Mouse (Mus musculus): ENCODE results near the gene Hsd11b2. TPM values are rescaled to one million over a fixed set of nuclear protein-coding genes. Genes with fewer than 3 reads are reported as not detected.

Hsd11b2 gene
- polyA plus RNA-seq, 1 experiment from 2014 or later = 12.6 TPM

DNA sequence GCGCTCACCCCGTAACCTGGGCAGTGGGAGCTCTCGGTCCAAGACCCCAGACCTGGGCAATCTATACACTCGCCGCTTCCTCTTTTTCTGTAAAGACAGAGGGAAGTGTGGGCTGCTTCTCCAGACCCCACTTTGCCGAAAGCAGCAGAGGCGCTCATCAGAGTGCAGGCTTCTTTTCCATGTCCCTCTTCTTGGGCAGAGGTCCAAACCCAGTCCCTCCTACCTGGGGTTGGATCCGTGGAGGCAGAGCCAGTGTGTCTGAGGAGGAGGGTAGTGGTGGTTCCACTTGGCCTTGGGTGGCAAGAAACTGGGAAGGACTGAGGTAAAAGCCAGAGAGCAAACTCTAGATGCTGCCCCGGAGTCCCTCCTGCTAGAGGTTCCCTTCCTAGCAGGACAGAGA is 45.6 kb upstream of the Hsd11b2 start:
- Histone ChIP-seq H3K4me2 (ENCODE audit: low read depth, low read length) (no peak overlapping the region), H3K9ac (replicated peaks; ENCODE audit: low read length) (no peak overlapping the region), H3K27me3 (ENCODE audit: control insufficient read depth, insufficient read depth, low read length) (peaks cover 22% of the 10 kb centered on the region), H3K4me1 (ENCODE audit: control insufficient read depth, insufficient read depth, low read length) (peaks cover 11% of the 10 kb centered on the region), H3K9me3 (replicated peaks; ENCODE audit: control insufficient read depth, low read length) (no peaks in the 10 kb centered on the region), H3K36me3 (replicated peaks; ENCODE audit: control insufficient read depth, insufficient read depth, low read depth, low read length) (no peaks in the 10 kb centered on the region), H3K27ac (replicated peaks; ENCODE audit: low read depth, low read length) (no peak overlapping the region), H3K4me3 (ENCODE audit: low read depth, low read length) (no peak overlapping the region)
- DNase-seq (ENCODE audit: low spot score) = no peak
- no peak for ATAC-seq (replicated peaks; ENCODE audit: insufficient number of reproducible peaks, low FRiP score, low TSS enrichment, low read depth)
- WGBS = 41% methylated on average over 9 of the region's 9 CpGs

DNA sequence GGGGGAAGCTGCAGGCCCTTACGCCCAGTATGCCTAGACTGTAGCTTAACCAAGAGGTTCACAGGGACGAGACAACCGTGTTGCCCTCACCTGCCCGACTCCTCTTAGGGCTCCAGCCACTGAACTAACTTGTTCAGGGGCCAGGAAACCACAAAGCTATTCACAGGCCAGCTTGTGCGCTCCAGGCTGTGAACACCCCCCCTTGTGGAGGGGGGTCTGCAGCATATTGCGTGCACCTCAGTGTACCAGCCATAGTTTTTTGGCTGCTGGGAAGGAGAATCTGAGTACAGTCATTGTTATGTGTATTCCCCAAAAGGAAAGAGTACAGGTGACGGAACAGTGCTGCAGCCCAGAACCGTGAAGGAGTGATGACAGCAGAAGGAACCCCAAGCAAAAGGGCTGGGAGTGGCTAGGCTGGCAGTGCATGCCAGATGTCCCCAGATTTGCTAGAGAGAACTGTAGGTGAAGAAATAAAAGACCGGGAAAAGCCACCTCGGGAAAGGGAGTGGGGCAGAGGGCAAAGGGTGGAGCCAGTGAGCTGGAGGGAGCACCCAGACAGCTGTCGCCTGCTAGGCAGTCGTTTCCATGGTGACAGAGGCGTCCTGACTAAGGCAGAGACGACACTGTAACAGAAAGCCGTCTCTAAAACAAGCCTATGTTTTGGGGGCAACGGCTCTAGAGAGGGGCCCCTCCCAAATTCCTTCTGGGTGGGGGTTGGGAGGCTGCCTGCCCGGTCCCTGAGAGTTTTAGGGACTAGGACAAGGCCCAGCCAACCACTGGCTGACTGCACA is 44.5 kb upstream of the Hsd11b2 start:
- 25% methylated on average over 17 of the region's 17 CpGs for WGBS
- Histone ChIP-seq H3K4me1 (ENCODE audit: control insufficient read depth, insufficient read depth, low read length) (peaks cover 11% of the 10 kb centered on the region), H3K27me3 (ENCODE audit: control insufficient read depth, insufficient read depth, low read length) (peaks cover 22% of the 10 kb centered on the region), H3K27ac (replicated peaks; ENCODE audit: low read depth, low read length) (no peak overlapping the region), H3K9ac (replicated peaks; ENCODE audit: low read length) (no peak overlapping the region), H3K36me3 (replicated peaks; ENCODE audit: control insufficient read depth, insufficient read depth, low read depth, low read length) (no peaks in the 10 kb centered on the region), H3K9me3 (replicated peaks; ENCODE audit: control insufficient read depth, low read length) (no peaks in the 10 kb centered on the region), H3K4me2 (ENCODE audit: low read depth, low read length) (0 out of 2 replicates have a peak overlapping the region, but pooled peaks have one; percentile 10), H3K4me3 (ENCODE audit: low read depth, low read length) (no peak overlapping the region)
- DNase-seq (ENCODE audit: low spot score) (peak; percentile 69), ATAC-seq (replicated peaks; ENCODE audit: insufficient number of reproducible peaks, low FRiP score, low TSS enrichment, low read depth) (no peak)

DNA sequence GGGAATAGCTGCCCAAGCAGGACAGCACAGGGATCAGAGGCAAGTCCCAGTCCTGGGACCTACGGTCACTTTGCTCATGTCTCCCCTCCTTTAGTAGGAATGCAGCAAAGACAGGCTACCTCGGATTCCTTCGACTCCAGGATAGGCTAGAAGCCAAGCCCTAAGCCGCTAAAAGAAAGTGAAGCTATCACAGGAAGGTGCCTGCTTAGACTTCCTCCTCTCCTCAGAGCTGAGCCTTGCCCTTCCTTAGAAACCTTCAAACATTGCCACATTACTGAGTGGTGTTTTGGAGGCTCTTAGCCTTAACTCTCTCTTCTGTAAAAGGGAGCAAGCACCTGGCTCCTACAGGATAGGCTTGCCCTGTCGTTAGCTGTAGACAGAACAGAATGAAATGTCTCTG is 43.9 kb upstream of the Hsd11b2 start:
- WGBS = 48% methylated on average over 5 of the region's 5 CpGs
- Histone ChIP-seq H3K4me2 (ENCODE audit: low read depth, low read length) (0 out of 2 replicates have a peak overlapping the region, but pooled peaks have one; percentile 10), H3K36me3 (replicated peaks; ENCODE audit: control insufficient read depth, insufficient read depth, low read depth, low read length) (no peaks in the 10 kb centered on the region), H3K9ac (replicated peaks; ENCODE audit: low read length) (no peak overlapping the region), H3K4me1 (ENCODE audit: control insufficient read depth, insufficient read depth, low read length) (peaks cover 11% of the 10 kb centered on the region), H3K9me3 (replicated peaks; ENCODE audit: control insufficient read depth, low read length) (no peaks in the 10 kb centered on the region), H3K4me3 (ENCODE audit: low read depth, low read length) (no peak overlapping the region), H3K27me3 (ENCODE audit: control insufficient read depth, insufficient read depth, low read length) (peaks cover 22% of the 10 kb centered on the region), H3K27ac (replicated peaks; ENCODE audit: low read depth, low read length) (no peak overlapping the region)
- no peak for ATAC-seq (replicated peaks; ENCODE audit: insufficient number of reproducible peaks, low FRiP score, low TSS enrichment, low read depth)
- DNase-seq (ENCODE audit: low spot score) = no peak

DNA sequence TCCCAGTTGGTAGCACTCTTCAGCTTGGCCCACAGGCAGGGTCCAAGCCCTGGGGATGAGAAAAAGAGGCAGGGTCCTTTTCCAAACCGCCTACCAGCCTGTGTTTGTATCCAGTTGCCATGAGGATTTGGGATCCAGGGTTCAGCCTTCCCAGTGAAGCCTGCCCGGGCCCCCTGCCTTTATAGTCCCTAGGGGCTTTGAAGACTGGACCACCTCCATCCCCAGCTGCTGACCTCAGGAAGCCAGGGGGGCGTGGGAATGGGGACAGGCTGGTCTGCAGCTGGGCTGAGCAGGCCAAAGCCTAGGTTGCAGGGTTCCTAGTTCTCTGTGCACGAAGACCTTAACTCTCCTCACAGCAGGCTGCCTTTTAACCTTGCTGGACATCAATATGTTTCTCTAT is 43.3 kb upstream of the Hsd11b2 start:
- H3K4me3 ChIP-seq (ENCODE audit: low read depth, low read length) = no peak overlapping the region
- no peak for ATAC-seq (replicated peaks; ENCODE audit: insufficient number of reproducible peaks, low FRiP score, low TSS enrichment, low read depth)
- no peaks in the 10 kb centered on the region for H3K36me3 ChIP-seq (replicated peaks; ENCODE audit: control insufficient read depth, insufficient read depth, low read depth, low read length)
- peaks cover 22% of the 10 kb centered on the region for H3K27me3 ChIP-seq (ENCODE audit: control insufficient read depth, insufficient read depth, low read length)
- no peak overlapping the region for H3K4me2 ChIP-seq (ENCODE audit: low read depth, low read length)
- 57% methylated on average over 4 of the region's 4 CpGs for WGBS
- H3K4me1 ChIP-seq (ENCODE audit: control insufficient read depth, insufficient read depth, low read length) = peaks cover 11% of the 10 kb centered on the region
- H3K9me3 ChIP-seq (replicated peaks; ENCODE audit: control insufficient read depth, low read length) = no peaks in the 10 kb centered on the region
- H3K9ac ChIP-seq (replicated peaks; ENCODE audit: low read length) = no peak overlapping the region
- no peak for DNase-seq (ENCODE audit: low spot score)
- no peak overlapping the region for H3K27ac ChIP-seq (replicated peaks; ENCODE audit: low read depth, low read length)

DNA sequence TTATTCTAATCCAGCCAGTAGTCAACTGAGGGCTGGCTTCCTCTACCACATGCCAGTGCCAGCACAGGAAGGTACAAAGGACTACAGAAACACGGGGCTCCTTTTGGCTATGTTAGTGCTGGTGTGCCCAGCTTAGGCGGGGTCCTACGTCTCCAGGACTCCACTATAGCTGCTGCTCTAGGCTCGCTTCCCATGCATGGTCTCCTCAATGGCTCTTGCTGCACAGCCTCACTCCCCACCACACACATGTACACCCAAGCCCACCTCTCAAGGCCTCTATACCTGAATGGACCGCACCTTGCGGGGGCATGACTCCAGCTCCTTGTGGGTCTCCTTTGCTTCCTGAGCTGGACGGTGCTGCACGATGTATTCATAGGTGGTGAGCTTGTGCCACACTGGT is 42.8 kb upstream of the Hsd11b2 start:
- WGBS = 93% methylated on average over 8 of the region's 8 CpGs
- H3K9ac ChIP-seq (replicated peaks; ENCODE audit: low read length) = no peak overlapping the region
- ATAC-seq (replicated peaks; ENCODE audit: insufficient number of reproducible peaks, low FRiP score, low TSS enrichment, low read depth) (no peak), DNase-seq (ENCODE audit: low spot score) (no peak)
- no peaks in the 10 kb centered on the region for H3K36me3 ChIP-seq (replicated peaks; ENCODE audit: control insufficient read depth, insufficient read depth, low read depth, low read length)
- H3K27me3 ChIP-seq (ENCODE audit: control insufficient read depth, insufficient read depth, low read length) = peaks cover 22% of the 10 kb centered on the region
- peaks cover 11% of the 10 kb centered on the region for H3K4me1 ChIP-seq (ENCODE audit: control insufficient read depth, insufficient read depth, low read length)
- H3K4me2 ChIP-seq (ENCODE audit: low read depth, low read length) = no peak overlapping the region
- H3K9me3 ChIP-seq (replicated peaks; ENCODE audit: control insufficient read depth, low read length) = no peaks in the 10 kb centered on the region
- no peak overlapping the region for H3K27ac ChIP-seq (replicated peaks; ENCODE audit: low read depth, low read length)
- no peak overlapping the region for H3K4me3 ChIP-seq (ENCODE audit: low read depth, low read length)

DNA sequence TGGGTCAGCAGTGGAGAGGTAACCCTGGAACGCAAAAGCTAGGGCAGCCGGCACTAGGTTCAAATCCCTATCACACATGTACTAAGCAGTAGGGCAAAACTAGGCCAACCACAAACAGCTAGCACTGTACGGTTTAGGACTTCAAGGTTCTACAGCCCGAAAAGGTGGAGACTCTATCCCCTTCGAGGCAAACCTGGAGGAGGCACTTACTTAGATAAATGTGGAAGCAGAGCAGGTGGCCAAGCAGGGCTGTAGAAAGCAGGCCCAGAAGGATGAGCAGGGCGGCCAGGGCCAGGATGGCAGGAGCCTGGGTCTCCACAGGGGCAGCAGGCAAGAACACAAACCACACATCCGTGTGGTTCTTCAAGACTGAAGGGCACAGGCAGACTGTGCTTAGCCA is 42.4 kb upstream of the Hsd11b2 start:
- Histone ChIP-seq H3K27ac (replicated peaks; ENCODE audit: low read depth, low read length) (no peak overlapping the region), H3K4me3 (ENCODE audit: low read depth, low read length) (no peak overlapping the region), H3K36me3 (replicated peaks; ENCODE audit: control insufficient read depth, insufficient read depth, low read depth, low read length) (no peaks in the 10 kb centered on the region), H3K27me3 (ENCODE audit: control insufficient read depth, insufficient read depth, low read length) (peaks cover 22% of the 10 kb centered on the region), H3K4me1 (ENCODE audit: control insufficient read depth, insufficient read depth, low read length) (peaks cover 11% of the 10 kb centered on the region), H3K9ac (replicated peaks; ENCODE audit: low read length) (no peak overlapping the region), H3K4me2 (ENCODE audit: low read depth, low read length) (no peak overlapping the region), H3K9me3 (replicated peaks; ENCODE audit: control insufficient read depth, low read length) (no peaks in the 10 kb centered on the region)
- 90% methylated on average over 7 of the region's 7 CpGs for WGBS
- DNase-seq (ENCODE audit: low spot score) (no peak), ATAC-seq (replicated peaks; ENCODE audit: insufficient number of reproducible peaks, low FRiP score, low TSS enrichment, low read depth) (no peak)

DNA sequence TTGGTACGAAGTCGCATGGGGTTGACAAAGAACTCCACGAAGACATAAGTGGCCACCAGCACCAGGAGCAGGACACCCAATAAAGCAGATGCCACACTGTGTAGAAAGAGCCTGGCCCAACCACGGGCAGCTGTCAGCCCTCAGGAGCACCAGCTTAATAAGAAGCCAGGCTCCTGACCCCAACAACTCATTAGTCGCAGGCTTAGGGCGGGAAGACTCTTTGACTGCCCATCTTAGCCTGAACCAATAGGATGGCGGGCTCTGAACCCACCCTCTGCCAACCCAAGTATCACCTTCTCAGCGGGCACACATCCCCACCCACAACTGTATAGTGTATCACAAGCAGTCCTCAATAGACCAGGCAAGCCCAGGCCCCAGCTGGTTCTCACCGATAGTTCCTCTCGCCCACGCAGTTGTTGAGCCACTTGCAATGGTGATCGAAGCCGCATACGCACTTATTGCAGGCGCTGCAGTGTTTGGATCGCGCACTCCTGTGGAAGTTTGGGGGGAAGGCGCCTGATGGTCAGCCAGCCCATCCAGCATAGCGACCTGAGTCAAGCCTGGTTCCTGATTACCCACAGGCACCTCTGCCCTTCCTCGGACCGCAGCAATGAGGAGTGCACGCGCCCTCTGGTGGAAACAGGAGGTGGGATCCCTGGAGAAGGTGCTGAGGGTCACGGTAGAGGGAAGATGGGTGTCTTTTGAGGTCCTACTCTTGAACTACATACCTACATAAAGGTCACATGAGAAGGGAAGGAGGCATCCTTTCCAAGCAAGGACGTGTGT is 41.7 kb upstream of the Hsd11b2 start:
- H3K27ac ChIP-seq (replicated peaks; ENCODE audit: low read depth, low read length) = no peak overlapping the region
- H3K27me3 ChIP-seq (ENCODE audit: control insufficient read depth, insufficient read depth, low read length) = peaks cover 22% of the 10 kb centered on the region
- ATAC-seq (replicated peaks; ENCODE audit: insufficient number of reproducible peaks, low FRiP score, low TSS enrichment, low read depth) (no peak), DNase-seq (ENCODE audit: low spot score) (peak; percentile 57)
- no peaks in the 10 kb centered on the region for H3K36me3 ChIP-seq (replicated peaks; ENCODE audit: control insufficient read depth, insufficient read depth, low read depth, low read length)
- H3K4me3 ChIP-seq (ENCODE audit: low read depth, low read length) = no peak overlapping the region
- 43% methylated on average over 25 of the region's 25 CpGs for WGBS
- no peak overlapping the region for H3K4me2 ChIP-seq (ENCODE audit: low read depth, low read length)
- H3K4me1 ChIP-seq (ENCODE audit: control insufficient read depth, insufficient read depth, low read length) = peaks cover 8% of the 10 kb centered on the region
- no peaks in the 10 kb centered on the region for H3K9me3 ChIP-seq (replicated peaks; ENCODE audit: control insufficient read depth, low read length)
- H3K9ac ChIP-seq (replicated peaks; ENCODE audit: low read length) = no peak overlapping the region

DNA sequence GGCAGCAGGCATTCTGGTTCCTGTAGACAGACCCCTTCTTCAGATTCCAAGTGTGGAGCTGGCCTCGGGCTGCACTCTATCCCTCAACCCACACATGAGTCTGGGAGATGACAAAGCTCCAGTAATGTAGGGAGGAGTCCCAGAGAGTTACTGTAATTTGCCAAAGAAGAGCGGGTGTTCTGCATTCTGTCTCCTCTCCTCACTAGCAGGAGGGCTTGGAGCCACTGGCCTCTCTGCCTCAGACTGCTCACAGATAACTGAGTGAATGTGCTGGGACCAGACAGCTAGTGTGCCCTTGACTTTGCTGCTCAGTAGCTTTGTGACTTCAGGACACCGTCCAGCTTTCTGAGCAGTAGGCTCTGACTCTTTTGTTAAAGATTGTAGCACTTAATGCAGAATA is 40.8 kb upstream of the Hsd11b2 start:
- Histone ChIP-seq H3K4me1 (ENCODE audit: control insufficient read depth, insufficient read depth, low read length) (peaks cover 6% of the 10 kb centered on the region), H3K4me2 (ENCODE audit: low read depth, low read length) (no peak overlapping the region), H3K4me3 (ENCODE audit: low read depth, low read length) (no peak overlapping the region), H3K9ac (replicated peaks; ENCODE audit: low read length) (no peak overlapping the region), H3K27me3 (ENCODE audit: control insufficient read depth, insufficient read depth, low read length) (peaks cover 14% of the 10 kb centered on the region), H3K36me3 (replicated peaks; ENCODE audit: control insufficient read depth, insufficient read depth, low read depth, low read length) (no peaks in the 10 kb centered on the region), H3K9me3 (replicated peaks; ENCODE audit: control insufficient read depth, low read length) (no peaks in the 10 kb centered on the region), H3K27ac (replicated peaks; ENCODE audit: low read depth, low read length) (no peak overlapping the region)
- DNase-seq (ENCODE audit: low spot score) = no peak
- no peak for ATAC-seq (replicated peaks; ENCODE audit: insufficient number of reproducible peaks, low FRiP score, low TSS enrichment, low read depth)
- WGBS = 75% methylated on average over 3 of the region's 3 CpGs

All from embryonic facial prominence, embryonic 11.5 days (tissue).